Mouse (Mus musculus) small intestine, adult 2 months (tissue): ENCODE measurements around the gene Map3k7cl.

Experiments
- CTCF ChIP-seq: fragments of 200-500 bp; IDR thresholded peaks from 2 replicates; pipeline ENCODE4 v1.5.1; 2012; ENCODE audit warnings: low read depth, mild to moderate bottlenecking, control low read depth, inconsistent platforms, low read length, moderate library complexity, mixed read lengths; ENCODE audit not compliant: insufficient replicate concordance, insufficient read length; ENCODE audit errors: extremely low read depth
- POLR2A ChIP-seq: fragments of 200-500 bp; IDR thresholded peaks from 2 replicates; pipeline ENCODE4 v1.6.1; 2012; ENCODE audit warnings: low read depth, mild to moderate bottlenecking, control low read depth, inconsistent platforms, low read length, moderate library complexity

- no peak for TF ChIP-seq POLR2A
- no peak for TF ChIP-seq CTCF
These were observed 22.5 kb downstream of the Map3k7cl start for GRCm38 (mm10) chr16:87575600-87575999.
